Mouse (Mus musculus) cortical plate, adult 2 months (tissue): ENCODE measurements around the gene Acin1.

ENCODE experiments used
- CTCF ChIP-seq: fragments of 200-500 bp; IDR thresholded peaks from 2 replicates; pipeline ENCODE4 v1.5.1; 2011; ENCODE audit warnings: mild to moderate bottlenecking, control low read depth, low read length; ENCODE audit not compliant: insufficient read depth; ENCODE audit errors: extremely low read depth
- POLR2A ChIP-seq: fragments of 200-500 bp; IDR thresholded peaks from 2 replicates; pipeline ENCODE4 v1.6.1; 2011; ENCODE audit warnings: mild to moderate bottlenecking, low read length, control low read depth; ENCODE audit not compliant: insufficient read depth; ENCODE audit errors: extremely low read depth

DNA sequence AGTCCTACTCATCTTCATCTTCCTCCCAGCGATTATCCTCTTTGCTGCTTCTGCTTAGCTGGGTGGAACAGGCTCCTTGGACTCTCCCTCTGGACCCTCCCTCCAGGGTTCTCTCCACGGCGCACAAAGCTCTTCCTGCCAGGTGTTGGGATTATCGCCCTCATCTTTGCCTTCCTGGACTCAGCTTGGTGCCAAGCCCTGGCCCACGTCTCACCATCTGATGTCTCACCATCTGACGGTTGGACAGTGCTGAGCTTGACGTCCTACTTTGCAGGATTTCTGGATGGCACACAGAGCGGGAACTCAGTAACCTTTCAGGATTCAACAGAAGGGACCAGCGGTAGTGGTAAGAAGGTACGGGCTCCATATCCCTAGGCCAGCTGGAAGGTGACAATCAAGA is 35.0 kb upstream of the Acin1 start:
- TF ChIP-seq CTCF = no peak
- TF ChIP-seq POLR2A = no peak
